In genomic region chr11:85645152-85645835, GRCm38 (mm10) we compare ENCODE assay signal across 25 mouse cellular contexts.
DNase-seq lines count a peak whose midpoint lies in the region; ATAC-seq and TF ChIP-seq lines count a peak whose summit lies in the region.
"Had no signal": no experiment of that assay in that cellular context is flagged by ENCODE, and none has a peak within 500 bp of the region (broad histone marks: within the 10 kb centered on the region; RNA-seq: fewer than 3 reads in every experiment).

No protein-coding gene starts in this region.

- no peak overlapping the region for H3K4me3 ChIP-seq in lung, embryonic 14.5 days (ENCODE audit: low read depth, low read length)
- no peak overlapping the region for H3K4me3 ChIP-seq in lung, adult 2 months (replicated peaks; ENCODE audit: extremely low read depth, low read depth, low read length)
- H3K4me3 ChIP-seq: heart, embryonic 12.5 days; layer of hippocampus, adult 2 months; midbrain, embryonic 12.5 days; myocyte; neural tube, embryonic 12.5 days had no signal

- TF ChIP-seq POLR2A in lung, adult 2 months (IDR thresholded peaks at IDR 0.05; ENCODE audit: borderline replicate concordance, extremely low read depth, low read depth, low read length), result no peak

- H3K4me1 ChIP-seq in lung, embryonic 14.5 days (ENCODE audit: insufficient read depth), result peaks cover 27% of the 10 kb centered on the region
- H3K4me1 ChIP-seq in lung, adult 2 months (ENCODE audit: control insufficient read depth, insufficient read depth, low read length), result no peaks in the 10 kb centered on the region; the same call in 1 of the 2 replicates

- H3K27ac ChIP-seq in lung, embryonic 14.5 days (ENCODE audit: low read depth), result 0 out of 2 replicates have a peak overlapping the region, but pooled peaks have one; percentile 85
- H3K27ac ChIP-seq: hindbrain, embryonic 14.5 days; layer of hippocampus, adult 2 months; midbrain, embryonic 12.5 days; neural tube, embryonic 12.5 days had no signal

- no peaks in the 10 kb centered on the region for H3K9me3 ChIP-seq in lung, embryonic 14.5 days (ENCODE audit: low read depth, low read length)
- H3K9me3 ChIP-seq: heart, embryonic 12.5 days; midbrain, embryonic 12.5 days; neural tube, embryonic 12.5 days had no signal

- no peak for TF ChIP-seq CTCF in lung, embryonic 14.5 days (IDR thresholded peaks at IDR 0.05; ENCODE audit: low read depth)
- TF ChIP-seq CTCF in lung, adult 2 months (IDR thresholded peaks at IDR 0.05; ENCODE audit: insufficient read depth, low read length), result no peak

- no peak for ATAC-seq in lung, embryonic 14.5 days (ENCODE audit: insufficient read depth)
- ATAC-seq: CD4-positive, CD25-positive, alpha-beta regulatory T cell, adult 4 months; forebrain, embryonic 14.5 days had no signal

- DNase-seq in kidney, adult 18-20 months, result peak; percentile 23
- DNase-seq in kidney, postnatal 10 days, result no peak
- no peak for DNase-seq in lung, embryonic 14.5 days
- DNase-seq in lung, adult 2 months, result no peak
- DNase-seq in kidney, postnatal 36 days, result peak; percentile 48 to 60
- peak; percentile 61 for DNase-seq in yolk sac, embryonic 10.5 days (ENCODE audit: low spot score)
- DNase-seq in spleen, postnatal 10 days (ENCODE audit: low spot score in 2 of 2), result no peak
- DNase-seq in cerebellum, adult 8-10 months, result no peak
- DNase-seq: cerebellum, adult 2 months; cerebellum, postnatal 25 days; gastrocnemius, postnatal 25 days; heart, adult 18-20 months; heart, postnatal 4 days; left cerebral cortex, postnatal 4 days; lung, postnatal 36 days; right cerebral cortex, adult 18-20 months; thymus, postnatal 4 days had no signal

- no peaks in the 10 kb centered on the region for H3K36me3 ChIP-seq in lung, embryonic 14.5 days (ENCODE audit: insufficient read depth)
- H3K36me3 ChIP-seq: heart, embryonic 12.5 days; midbrain, embryonic 12.5 days; neural tube, embryonic 12.5 days had no signal

- no peak overlapping the region for H3K4me2 ChIP-seq in lung, embryonic 14.5 days
- H3K4me2 ChIP-seq: hindbrain, embryonic 14.5 days; midbrain, embryonic 12.5 days; neural tube, embryonic 12.5 days had no signal

- 68% methylated on average over 7 of the region's 7 CpGs for WGBS in lung, embryonic 14.5 days
- 86% methylated on average over 7 of the region's 7 CpGs for WGBS in lung, adult 2 months

- H3K9ac ChIP-seq in lung, embryonic 14.5 days, result no peak overlapping the region
- H3K9ac ChIP-seq: heart, embryonic 12.5 days; hindbrain, embryonic 14.5 days; midbrain, embryonic 12.5 days; neural tube, embryonic 12.5 days had no signal

- no peaks in the 10 kb centered on the region for H3K27me3 ChIP-seq in lung, embryonic 14.5 days (ENCODE audit: insufficient read depth, low read length)
- H3K27me3 ChIP-seq: heart, embryonic 12.5 days; neural tube, embryonic 12.5 days had no signal

Comparison
In these comparisons a context has a peak if more than half of its experiments do, and no peak if none do; other contexts are left out.
1. DNase-seq: peak in kidney, adult 18-20 months (single experiment), kidney, postnatal 36 days (2 of 2) and yolk sac, embryonic 10.5 days (single experiment); none in kidney, postnatal 10 days (single experiment), lung, embryonic 14.5 days (single experiment), lung, adult 2 months (single experiment), spleen, postnatal 10 days (0 of 2) and cerebellum, adult 8-10 months (single experiment).